Mouse (Mus musculus): ENCODE measurements at regions not wholly inside any gene's neighbourhood (a gene's known extent, or its start where the extent isn't known, plus 50 kb on each side); places are given as distances from the start of the nearest gene placed in this dataset.

GRCm38 (mm10) chr1:75877209-75877608 lies 331.1 kb downstream of the Slc4a3 start:
- H3K9ac ChIP-seq (ENCODE audit: insufficient read depth, low read depth, low read length, poor library complexity, severe bottlenecking): no peak overlapping the region
- TF ChIP-seq ZC3H11A (IDR thresholded peaks at IDR 0.05; ENCODE audit: borderline replicate concordance, low read depth, low read length) (no peak), ZNF384 (IDR thresholded peaks at IDR 0.05; ENCODE audit: low read depth, low read length) (no peak), HCFC1 (IDR thresholded peaks at IDR 0.05; ENCODE audit: borderline replicate concordance, insufficient read depth, low read length) (no peak), CHD2 (IDR thresholded peaks at IDR 0.05; ENCODE audit: low read depth, low read length) (no peak), MAFK (IDR thresholded peaks at IDR 0.05; ENCODE audit: insufficient read depth, low read depth, low read length) (no peak)
- H3K27ac ChIP-seq (ENCODE audit: insufficient read depth, low read depth, low read length, poor library complexity, severe bottlenecking): no peak overlapping the region
- H3K9me3 ChIP-seq (ENCODE audit: control insufficient read depth, insufficient read depth, low read depth, low read length): no peaks in the 10 kb centered on the region
- no peak for DNase-seq (ENCODE audit: low read depth, low spot score)
- no peaks in the 10 kb centered on the region for H3K4me1 ChIP-seq (ENCODE audit: control insufficient read depth in 2 of 2, insufficient read depth in 2 of 2, low read length in 2 of 2, poor library complexity in 1 of 2)
- no peak overlapping the region for H3K4me3 ChIP-seq (ENCODE audit: insufficient read depth in 1 of 2, low read depth in 1 of 2, low read length in 2 of 2, poor library complexity in 1 of 2, severe bottlenecking in 1 of 2)
- H3K36me3 ChIP-seq (ENCODE audit: control insufficient read depth, insufficient read depth, low read length, poor library complexity, severe bottlenecking): no peaks in the 10 kb centered on the region
- in situ Hi-C loops (cut with MboI; ENCODE audit: low sequenced_read_pairs in 2 of 2, unreplicated experiment in 2 of 2): no loop called here

- in situ Hi-C loops (cut with MboI; ENCODE audit: low sequenced_read_pairs in 2 of 2, unreplicated experiment in 2 of 2): no loop called here
- H3K27ac ChIP-seq (ENCODE audit: insufficient read depth, low read depth, low read length, poor library complexity, severe bottlenecking): no peak overlapping the region
These were observed 339.6 kb downstream of the Slc4a3 start for GRCm38 (mm10) chr1:75885632-75886031.

GRCm38 (mm10) chr1:75888499-75889208 lies 342.6 kb downstream of the Slc4a3 start:
- Histone ChIP-seq H3K9me3 (ENCODE audit: control insufficient read depth, insufficient read depth, low read depth, low read length) (no peaks in the 10 kb centered on the region), H3K4me3 (ENCODE audit: insufficient read depth in 1 of 2, low read depth in 1 of 2, low read length in 2 of 2, poor library complexity in 1 of 2, severe bottlenecking in 1 of 2) (no peak overlapping the region), H3K9ac (ENCODE audit: insufficient read depth, low read depth, low read length, poor library complexity, severe bottlenecking) (no peak overlapping the region), H3K36me3 (ENCODE audit: control insufficient read depth, insufficient read depth, low read length, poor library complexity, severe bottlenecking) (no peaks in the 10 kb centered on the region), H3K27ac (ENCODE audit: insufficient read depth, low read depth, low read length, poor library complexity, severe bottlenecking) (peak overlapping the region; percentile 40; the same call in 1 of the 2 replicates), H3K4me1 (ENCODE audit: control insufficient read depth in 2 of 2, insufficient read depth in 2 of 2, low read length in 2 of 2, poor library complexity in 1 of 2) (peaks cover 0 to 7% of the 10 kb centered on the region in 2 experiments; a peak in 1 of 4 replicates)
- in situ Hi-C loops (cut with MboI; ENCODE audit: low sequenced_read_pairs in 2 of 2, unreplicated experiment in 2 of 2): no loop called here
- TF ChIP-seq HCFC1 (IDR thresholded peaks at IDR 0.05; ENCODE audit: borderline replicate concordance, insufficient read depth, low read length): no peak
- TF ChIP-seq ZNF384 (IDR thresholded peaks at IDR 0.05; ENCODE audit: low read depth, low read length): no peak
- TF ChIP-seq ZC3H11A (IDR thresholded peaks at IDR 0.05; ENCODE audit: borderline replicate concordance, low read depth, low read length): no peak
- no peak for TF ChIP-seq MAFK (IDR thresholded peaks at IDR 0.05; ENCODE audit: insufficient read depth, low read depth, low read length)
- TF ChIP-seq CHD2 (IDR thresholded peaks at IDR 0.05; ENCODE audit: low read depth, low read length): no peak
- peak; percentile 45 for DNase-seq (ENCODE audit: low read depth, low spot score)

More at GRCm38 (mm10) chr1:75885632-75886031, 339.6 kb downstream of the Slc4a3 start:
- H3K36me3 ChIP-seq (ENCODE audit: control insufficient read depth, insufficient read depth, low read length, poor library complexity, severe bottlenecking): no peaks in the 10 kb centered on the region
- H3K9me3 ChIP-seq (ENCODE audit: control insufficient read depth, insufficient read depth, low read depth, low read length): no peaks in the 10 kb centered on the region
- H3K4me3 ChIP-seq (ENCODE audit: insufficient read depth in 1 of 2, low read depth in 1 of 2, low read length in 2 of 2, poor library complexity in 1 of 2, severe bottlenecking in 1 of 2): no peak overlapping the region
- no peak overlapping the region for H3K9ac ChIP-seq (ENCODE audit: insufficient read depth, low read depth, low read length, poor library complexity, severe bottlenecking)
- H3K4me1 ChIP-seq (ENCODE audit: control insufficient read depth in 2 of 2, insufficient read depth in 2 of 2, low read length in 2 of 2, poor library complexity in 1 of 2): peaks cover 0 to 7% of the 10 kb centered on the region in 2 experiments; a peak in 1 of 4 replicates
- TF ChIP-seq MAFK (IDR thresholded peaks at IDR 0.05; ENCODE audit: insufficient read depth, low read depth, low read length) (no peak), CHD2 (IDR thresholded peaks at IDR 0.05; ENCODE audit: low read depth, low read length) (no peak), ZNF384 (IDR thresholded peaks at IDR 0.05; ENCODE audit: low read depth, low read length) (no peak), ZC3H11A (IDR thresholded peaks at IDR 0.05; ENCODE audit: borderline replicate concordance, low read depth, low read length) (no peak), HCFC1 (IDR thresholded peaks at IDR 0.05; ENCODE audit: borderline replicate concordance, insufficient read depth, low read length) (no peak)
- no peak for DNase-seq (ENCODE audit: low read depth, low spot score)

- H3K36me3 ChIP-seq (ENCODE audit: control insufficient read depth, insufficient read depth, low read length, poor library complexity, severe bottlenecking): no peaks in the 10 kb centered on the region
- H3K9ac ChIP-seq (ENCODE audit: insufficient read depth, low read depth, low read length, poor library complexity, severe bottlenecking): no peak overlapping the region
- no peak overlapping the region for H3K27ac ChIP-seq (ENCODE audit: insufficient read depth, low read depth, low read length, poor library complexity, severe bottlenecking)
- in situ Hi-C loops (cut with MboI; ENCODE audit: low sequenced_read_pairs in 2 of 2, unreplicated experiment in 2 of 2): no loop called here
- no peak overlapping the region for H3K4me3 ChIP-seq (ENCODE audit: insufficient read depth in 1 of 2, low read depth in 1 of 2, low read length in 2 of 2, poor library complexity in 1 of 2, severe bottlenecking in 1 of 2)
- DNase-seq (ENCODE audit: low read depth, low spot score): no peak
- peaks cover 0 to 7% of the 10 kb centered on the region in 2 experiments; a peak in 1 of 4 replicates for H3K4me1 ChIP-seq (ENCODE audit: control insufficient read depth in 2 of 2, insufficient read depth in 2 of 2, low read length in 2 of 2, poor library complexity in 1 of 2)
- no peaks in the 10 kb centered on the region for H3K9me3 ChIP-seq (ENCODE audit: control insufficient read depth, insufficient read depth, low read depth, low read length)
- TF ChIP-seq CHD2 (IDR thresholded peaks at IDR 0.05; ENCODE audit: low read depth, low read length) (no peak), ZNF384 (IDR thresholded peaks at IDR 0.05; ENCODE audit: low read depth, low read length) (no peak), HCFC1 (IDR thresholded peaks at IDR 0.05; ENCODE audit: borderline replicate concordance, insufficient read depth, low read length) (no peak), MAFK (IDR thresholded peaks at IDR 0.05; ENCODE audit: insufficient read depth, low read depth, low read length) (no peak), ZC3H11A (IDR thresholded peaks at IDR 0.05; ENCODE audit: borderline replicate concordance, low read depth, low read length) (no peak)
These were observed 344.0 kb downstream of the Slc4a3 start for GRCm38 (mm10) chr1:75889847-75890591.

Data from ES-E14 (cell line).